Mouse (Mus musculus) layer of hippocampus, adult 11-12 months (tissue): Measurements from ENCODE around the gene Col24a1.

Source experiments
- DNase-seq: peaks from one replicate; pipeline ENCODE4 v3.0.0; 2022; ENCODE audit warnings: low spot score

The Col24a1 gene

GRCm38 (mm10) chr3:145463731-145464130 lies 171.5 kb downstream of the Col24a1 start:
- DNase-seq, result no peak

DNA sequence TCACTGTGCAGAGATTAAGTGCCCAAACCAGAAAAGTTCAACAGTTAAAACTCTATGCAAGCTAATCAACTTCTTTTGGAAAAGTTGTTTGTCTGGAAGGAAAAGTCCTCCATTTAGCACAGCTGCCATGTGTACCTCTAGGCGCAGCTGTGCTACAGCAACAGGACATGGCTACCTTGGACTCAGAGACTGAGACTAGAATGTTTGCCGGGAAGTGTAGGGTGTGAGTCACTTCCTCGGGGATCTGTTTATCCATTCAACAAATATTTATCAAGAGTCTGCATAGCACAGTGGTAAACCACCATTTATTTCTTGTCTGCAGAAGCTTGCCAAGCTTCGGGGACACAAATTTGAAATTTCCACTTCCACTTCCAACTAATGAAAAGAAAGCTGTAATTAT lies 178.8 kb downstream of the Col24a1 start:
- DNase-seq, result no peak

GRCm38 (mm10) chr3:145474163-145474562 lies 181.9 kb downstream of the Col24a1 start:
- DNase-seq, result no peak

GRCm38 (mm10) chr3:145476634-145477033 lies 184.4 kb downstream of the Col24a1 start:
- no peak for DNase-seq

GRCm38 (mm10) chr3:145477074-145477473 lies 184.8 kb downstream of the Col24a1 start:
- no peak for DNase-seq

DNA sequence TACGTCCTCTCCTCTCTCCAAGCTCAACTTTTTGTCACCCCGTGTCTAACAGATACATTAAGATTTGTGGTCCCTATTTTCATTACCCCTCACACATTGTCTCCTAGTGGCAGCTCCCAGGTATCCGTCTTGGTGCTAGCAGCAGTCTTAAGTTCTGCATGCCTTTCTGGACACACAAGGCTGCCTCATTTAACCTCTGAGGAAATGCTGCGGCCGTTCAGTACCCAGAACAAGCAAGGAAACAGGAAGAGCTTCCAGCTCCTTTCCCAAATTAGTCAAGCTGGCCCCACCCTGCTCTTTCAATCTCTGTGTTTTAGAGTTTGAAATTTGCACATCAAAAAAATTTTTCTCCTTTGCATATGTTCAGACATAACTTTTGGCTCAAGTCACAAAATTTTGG lies 186.2 kb downstream of the Col24a1 start:
- DNase-seq, result no peak

DNA sequence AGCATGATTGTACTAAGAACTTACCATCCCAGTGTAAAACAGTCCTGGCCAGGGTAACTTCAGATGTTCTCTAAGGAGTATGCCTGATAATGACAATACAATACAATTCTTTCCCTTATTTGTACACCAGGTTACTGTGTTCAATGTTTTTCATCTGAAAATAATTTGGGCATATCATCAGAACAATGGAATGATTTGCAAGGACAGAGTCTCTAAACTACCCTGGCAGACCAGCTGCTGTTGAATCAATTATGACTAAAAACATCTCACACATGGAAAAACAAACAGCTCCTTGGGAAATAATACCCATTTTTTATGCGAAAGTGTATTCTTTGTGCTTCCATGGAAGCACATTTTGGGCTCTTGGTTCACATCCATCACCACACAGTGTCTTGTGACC lies 198.0 kb downstream of the Col24a1 start:
- DNase-seq, result no peak

DNA sequence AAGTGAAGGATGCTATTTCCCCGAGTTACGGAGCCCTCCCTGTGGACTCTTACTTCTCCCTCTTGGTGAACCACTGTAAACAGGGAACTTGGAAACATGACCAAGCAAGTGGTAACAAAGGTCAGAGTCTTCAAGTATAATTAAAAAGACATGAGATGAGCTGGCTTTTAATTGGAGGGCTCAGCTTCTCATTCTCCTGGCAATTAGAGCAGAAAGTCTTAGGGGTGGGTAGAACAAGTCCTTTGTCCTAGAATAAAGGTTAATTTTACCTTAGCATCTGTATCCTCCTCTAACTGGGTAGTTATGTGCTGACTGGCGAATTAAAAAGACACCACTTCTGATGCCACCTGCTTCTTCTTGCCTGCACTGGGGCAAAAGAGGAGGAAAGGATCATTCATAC lies 199.1 kb downstream of the Col24a1 start:
- DNase-seq, result no peak

DNA sequence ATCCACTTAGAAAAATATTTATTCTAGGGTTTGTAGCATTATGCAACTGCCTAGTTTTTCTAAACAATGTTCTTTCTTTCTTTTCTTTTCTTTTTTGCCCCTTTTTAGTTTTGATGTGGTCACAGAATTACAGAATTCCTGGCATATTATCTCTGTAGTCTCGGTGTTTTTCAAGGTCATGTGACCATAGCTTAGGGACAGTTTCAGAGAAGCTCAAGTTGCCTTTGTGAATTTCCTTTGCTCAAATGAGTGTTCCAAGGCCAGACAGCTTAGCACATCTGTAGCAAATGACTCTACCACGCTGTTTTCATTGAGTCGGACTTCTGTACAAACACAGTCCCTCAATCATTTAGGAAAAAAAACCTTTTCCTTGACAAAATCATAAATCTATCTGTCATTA lies 205.9 kb downstream of the Col24a1 start:
- no peak for DNase-seq

GRCm38 (mm10) chr3:145498893-145499292 lies 206.6 kb downstream of the Col24a1 start:
- no peak for DNase-seq

- no peak for DNase-seq
These were observed 212.6 kb downstream of the Col24a1 start for GRCm38 (mm10) chr3:145504830-145505229.

- no peak for DNase-seq
These were observed 216.3 kb downstream of the Col24a1 start for GRCm38 (mm10) chr3:145508550-145508949.

DNA sequence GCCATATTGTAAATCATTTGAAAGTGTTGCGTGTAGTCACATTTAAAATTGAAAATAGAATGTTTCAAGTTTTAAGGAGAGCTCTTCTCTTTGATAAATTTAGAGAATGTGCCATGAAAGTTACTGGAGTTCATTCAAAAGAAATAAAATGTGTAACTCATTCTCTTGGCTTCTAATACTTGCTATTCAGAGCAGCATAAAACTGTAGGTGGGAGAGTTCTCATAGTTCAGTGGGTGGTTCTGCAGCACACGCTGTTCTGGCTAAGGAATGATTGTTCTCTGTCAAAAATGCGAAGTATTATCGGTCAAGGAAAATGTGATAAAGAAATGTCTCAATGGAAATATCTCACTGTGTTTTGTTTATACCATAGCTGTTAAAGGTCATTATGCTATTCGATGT lies 221.9 kb downstream of the Col24a1 start:
- DNase-seq, result no peak

- DNase-seq, result no peak
These were observed 229.3 kb downstream of the Col24a1 start for GRCm38 (mm10) chr3:145521528-145522080.

GRCm38 (mm10) chr3:145522311-145522710 lies 230.0 kb downstream of the Col24a1 start:
- no peak for DNase-seq

GRCm38 (mm10) chr3:145525266-145525665 lies 233.0 kb downstream of the Col24a1 start:
- DNase-seq, result no peak

DNA sequence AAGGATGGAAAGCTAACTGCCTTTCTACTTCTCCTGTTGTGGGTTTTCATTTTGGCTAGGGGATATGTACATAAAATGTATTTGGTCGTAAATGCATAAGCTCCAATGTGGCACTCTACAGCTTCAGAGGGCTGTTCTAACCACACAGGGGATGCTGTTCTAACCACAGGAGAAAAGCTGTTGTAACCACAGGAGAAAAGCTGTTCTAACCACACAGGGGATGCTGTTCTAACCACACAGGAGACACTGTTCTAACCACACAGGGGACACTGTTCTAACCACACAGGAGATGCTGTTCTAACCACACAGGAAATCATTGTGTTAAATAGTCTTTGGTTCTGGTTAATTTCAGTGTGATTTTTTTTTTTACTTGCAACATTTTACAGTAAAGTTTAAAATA lies 245.6 kb downstream of the Col24a1 start:
- no peak for DNase-seq

GRCm38 (mm10) chr3:145548441-145549415 lies 256.5 kb downstream of the Col24a1 start:
- no peak for DNase-seq

- DNase-seq, result no peak
These were observed 257.9 kb downstream of the Col24a1 start for GRCm38 (mm10) chr3:145550216-145550615.

DNA sequence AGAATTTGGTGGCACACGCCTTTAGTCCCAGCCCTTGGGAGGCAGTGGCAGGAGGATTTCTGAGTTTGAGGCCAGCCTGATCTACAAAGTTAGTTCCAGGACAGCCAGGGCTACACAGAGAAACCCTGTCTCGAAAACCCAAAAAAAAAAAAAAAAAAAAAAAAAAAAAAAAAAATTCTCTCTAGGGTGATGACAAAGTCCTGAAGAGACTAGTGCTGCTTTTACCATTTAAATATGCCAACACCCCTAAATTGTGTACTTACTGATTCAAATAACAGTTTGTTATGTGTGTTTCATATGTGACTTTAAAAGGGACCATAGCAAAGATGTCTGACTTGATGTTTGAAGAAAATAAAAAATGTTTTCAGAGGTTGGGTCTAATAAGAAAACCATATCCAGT lies 262.1 kb downstream of the Col24a1 start:
- no peak for DNase-seq

- DNase-seq, result no peak
These were observed 263.9 kb downstream of the Col24a1 start for GRCm38 (mm10) chr3:145556206-145556605.

DNA sequence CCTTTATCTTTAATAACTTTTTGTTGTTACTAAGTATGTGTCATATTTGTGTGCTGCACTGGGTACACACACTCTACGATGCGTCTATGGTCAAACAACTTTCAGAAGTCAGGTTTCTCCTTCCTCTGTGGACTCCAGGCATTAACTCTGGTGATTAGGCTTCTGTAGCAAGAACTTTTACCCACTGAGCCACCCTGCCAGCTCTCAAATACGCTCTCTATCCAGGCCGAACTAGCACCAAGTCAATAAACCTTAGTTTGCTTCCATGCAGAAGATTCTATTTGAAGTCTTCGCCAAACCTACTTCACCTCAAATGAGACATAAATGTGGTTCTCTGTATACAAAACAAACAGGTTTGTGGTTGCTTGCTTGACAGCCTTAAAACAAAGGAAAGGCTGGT lies 267.4 kb downstream of the Col24a1 start:
- no peak for DNase-seq

GRCm38 (mm10) chr3:145560117-145560516 lies 267.8 kb downstream of the Col24a1 start:
- DNase-seq, result no peak

DNA sequence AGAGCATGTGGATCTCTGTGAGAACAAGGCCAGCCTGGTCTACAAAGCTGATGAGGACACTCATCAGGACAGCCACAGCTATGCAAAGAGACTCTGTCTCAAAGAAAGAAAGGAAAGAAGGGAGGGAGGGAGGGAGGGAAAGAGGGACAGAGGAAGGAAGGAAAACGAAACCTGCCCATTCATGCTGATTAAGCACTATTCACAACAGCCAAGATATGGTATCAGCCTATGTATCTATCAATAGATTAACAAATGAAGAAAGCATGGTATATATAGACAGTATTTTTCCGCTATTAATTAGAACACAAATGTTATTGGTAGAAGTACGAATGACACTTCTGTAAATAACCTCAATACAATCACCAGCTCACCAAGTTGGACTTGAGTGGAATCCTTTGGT lies 282.2 kb downstream of the Col24a1 start:
- no peak for DNase-seq
